Mouse (Mus musculus): ENCODE measurements around the gene U2af1. TPM values are rescaled to one million over a fixed set of nuclear protein-coding genes. Genes with fewer than 3 reads are reported as not detected.
A peak's percentile ranks its signal among the peaks of the same experiment; 100 is the strongest.

The U2af1 gene
- polyA plus RNA-seq, 1 experiment from 2014 or later = 234 TPM

DNA sequence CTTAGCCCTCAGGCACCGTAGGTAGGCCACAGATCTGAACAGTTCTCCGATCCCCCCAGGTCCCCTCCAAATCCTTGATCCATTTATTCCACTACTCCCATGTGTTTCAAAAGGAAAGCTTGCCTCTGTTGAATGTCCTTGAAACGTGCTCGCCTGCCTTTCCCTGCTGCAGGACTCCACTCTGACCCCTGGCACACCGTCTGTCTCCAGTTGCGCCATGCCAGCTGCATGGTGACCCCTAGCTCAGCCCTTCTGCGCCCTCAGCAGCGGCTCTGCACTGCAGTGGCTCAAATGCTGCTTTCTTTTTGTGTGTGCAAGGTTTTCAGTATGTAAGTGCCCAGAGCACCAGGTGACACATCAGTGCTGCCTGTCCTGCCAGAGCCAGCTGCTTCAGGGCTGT lies 60.1 kb downstream of the U2af1 start:
- no peak overlapping the region for H3K4me2 ChIP-seq
- no peak overlapping the region for H3K4me3 ChIP-seq
- ATAC-seq (ENCODE audit: low FRiP score) = no peak
- no peaks in the 10 kb centered on the region for H3K27me3 ChIP-seq
- H3K27ac ChIP-seq = no peak overlapping the region
- 0 out of 2 replicates have a peak overlapping the region, but pooled peaks have one; percentile 3 for H3K9ac ChIP-seq
- no peaks in the 10 kb centered on the region for H3K4me1 ChIP-seq (replicated peaks)
- WGBS = 94% methylated on average over 8 of the region's 8 CpGs
- H3K9me3 ChIP-seq = no peaks in the 10 kb centered on the region
- peaks cover 88% of the 10 kb centered on the region for H3K36me3 ChIP-seq

DNA sequence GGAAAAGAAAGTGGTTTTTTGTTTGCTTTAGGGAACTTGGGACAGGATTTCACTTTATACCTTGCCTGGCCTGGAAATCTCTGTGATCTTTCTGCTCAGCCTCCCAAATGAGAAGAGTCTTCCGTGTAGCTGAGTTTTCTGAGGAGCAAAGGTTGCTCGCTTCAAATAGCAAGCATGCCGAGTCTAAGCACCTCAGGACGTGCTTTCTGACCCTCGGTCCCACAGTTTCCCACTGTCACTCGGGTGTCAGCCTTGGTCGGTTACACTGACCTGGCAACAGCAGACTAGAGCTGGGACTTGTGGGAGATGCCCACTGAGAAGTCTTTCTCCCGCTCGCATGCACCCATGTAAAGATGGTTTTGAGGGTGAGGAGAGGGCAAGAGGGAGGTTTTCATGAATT lies 60.7 kb downstream of the U2af1 start:
- Histone ChIP-seq H3K36me3 (peaks cover 88% of the 10 kb centered on the region), H3K4me1 (replicated peaks) (no peaks in the 10 kb centered on the region), H3K27me3 (no peaks in the 10 kb centered on the region), H3K9me3 (no peaks in the 10 kb centered on the region), H3K4me2 (no peak overlapping the region), H3K27ac (no peak overlapping the region), H3K4me3 (no peak overlapping the region), H3K9ac (no peak overlapping the region)
- 94% methylated on average over 9 of the region's 9 CpGs for WGBS
- no peak for ATAC-seq (ENCODE audit: low FRiP score)

Other genes with a start within 250 kb of the U2af1 start
- 33.2 and 38.5 TPM in 2 replicates for gene Wdr4, start 138.9 kb downstream of the U2af1 start, polyA plus RNA-seq (2015; fragmentation: Nextera tagmentation; extraction: Ambion mirVana)
- gene Ndufv3, start 138.8 kb downstream of the U2af1 start, polyA plus RNA-seq (2015; fragmentation: Nextera tagmentation; extraction: Ambion mirVana) = 399 and 414 TPM in 2 replicates
- 42.5 and 48.2 TPM in 2 replicates for gene Pknox1, start 94.2 kb downstream of the U2af1 start, polyA plus RNA-seq (2015; fragmentation: Nextera tagmentation; extraction: Ambion mirVana)
- gene Cbs, start 21.7 kb downstream of the U2af1 start, polyA plus RNA-seq (2015; fragmentation: Nextera tagmentation; extraction: Ambion mirVana) = 4.5 and 4.6 TPM in 2 replicates
- gene Cryaa, start 18.9 kb upstream of the U2af1 start, polyA plus RNA-seq (2015; fragmentation: Nextera tagmentation; extraction: Ambion mirVana) = not detected in 2 replicates
- 20.1 and 23.4 TPM in 2 replicates for gene Sik1, start 196.9 kb upstream of the U2af1 start, polyA plus RNA-seq (2015; fragmentation: Nextera tagmentation; extraction: Ambion mirVana)

Measured in hindbrain, embryonic 13.5 days (tissue).